1 mouse cellular context compared by ENCODE assay signal in genomic region chr4:155777816-155778215, GRCm38 (mm10).
TF ChIP-seq lines count a peak whose summit lies in the region.

No protein-coding gene starts in this region.

TF ChIP-seq in MEL, 35 proteins besides CTCF, POLR2A, EP300 and RAD21:
- TF ChIP-seq RCOR1 (IDR thresholded peaks at IDR 0.05; ENCODE audit: low read depth, low read length): peak; percentile 88
- TF ChIP-seq KAT2A (conservative IDR thresholded peaks at IDR 0.05; ENCODE audit: low read depth, low read length): no peak
- TF ChIP-seq GATA1 (IDR thresholded peaks at IDR 0.05; ENCODE audit: low read depth, low read length): peak; percentile 59
- no peak for TF ChIP-seq GABPA (IDR thresholded peaks at IDR 0.05; ENCODE audit: low read depth, low read length)
- no peak for TF ChIP-seq ZNF384 (IDR thresholded peaks at IDR 0.05; ENCODE audit: low read depth, low read length)
- no peak for TF ChIP-seq ZKSCAN1 (IDR thresholded peaks at IDR 0.05; ENCODE audit: low read depth, low read length)
- TF ChIP-seq POLR2AphosphoS2 (IDR thresholded peaks at IDR 0.05; ENCODE audit: low read length): no peak
- TF ChIP-seq CHD1 (IDR thresholded peaks at IDR 0.05; ENCODE audit: low read depth, low read length): no peak
- no peak for TF ChIP-seq NELFE (IDR thresholded peaks at IDR 0.05; ENCODE audit: low read depth, low read length)
- TF ChIP-seq TBP (IDR thresholded peaks at IDR 0.05; ENCODE audit: low read depth, low read length): no peak
- no peak for TF ChIP-seq ZC3H11A (IDR thresholded peaks at IDR 0.05; ENCODE audit: low read depth, low read length)
- no peak for TF ChIP-seq ELF1 (IDR thresholded peaks at IDR 0.05; ENCODE audit: low read depth, low read length)
- no peak for TF ChIP-seq TCF12 (IDR thresholded peaks at IDR 0.05; ENCODE audit: low read depth, low read length)
